Comparison of ENCODE assay signal across 9 mouse cellular contexts in the genomic region with DNA sequence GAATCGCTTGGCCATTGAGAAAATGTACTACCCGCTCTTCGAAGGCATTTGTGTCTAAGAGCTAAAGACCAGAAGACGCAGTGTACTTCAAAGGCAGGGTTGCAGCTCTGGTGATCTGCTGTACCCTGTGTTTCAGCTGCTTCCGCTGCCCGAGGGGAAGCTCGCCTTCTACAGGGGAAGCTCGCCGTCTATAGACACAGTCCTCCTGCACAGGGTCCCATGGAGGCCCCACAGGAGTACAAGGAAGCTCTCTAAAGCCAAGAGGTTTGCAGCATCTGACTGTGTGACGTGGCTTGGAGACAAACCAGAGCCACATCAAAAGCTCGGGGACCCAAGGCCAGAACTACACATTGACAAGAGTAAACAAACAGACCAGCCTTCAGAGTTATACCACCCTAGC.
A peak's percentile ranks its signal among the peaks of the same experiment; 100 is the strongest.
DNase-seq lines count a peak whose midpoint lies in the region; ATAC-seq and TF ChIP-seq lines count a peak whose summit lies in the region.
"Had no signal": no experiment of that assay in that cellular context is flagged by ENCODE, and none has a peak within 500 bp of the region (broad histone marks: within the 10 kb centered on the region; RNA-seq: fewer than 3 reads in every experiment).

No protein-coding gene starts in this region.

- peaks cover 20% of the 10 kb centered on the region for H3K4me1 ChIP-seq in embryonic facial prominence, embryonic 10.5 days
- peaks cover 13% of the 10 kb centered on the region for H3K4me1 ChIP-seq in hindbrain, embryonic 13.5 days (replicated peaks)
- peaks cover 9% of the 10 kb centered on the region; the same call in 1 of the 2 replicates for H3K4me1 ChIP-seq in lung, postnatal 0 days (ENCODE audit: insufficient read depth, low read depth, low read length)

- no peak for TF ChIP-seq EP300 in lung, postnatal 0 days (IDR thresholded peaks at IDR 0.05)

- DNase-seq in kidney, postnatal 14 days, result peak; percentile 21
- no peak for DNase-seq in kidney, adult 9 months
- peak; percentile 35 for DNase-seq in embryonic facial prominence, embryonic 10.5 days (ENCODE audit: low spot score)
- DNase-seq in lung, postnatal 0 days (ENCODE audit: low spot score), result peak; percentile 38
- no peak for DNase-seq in urinary bladder, postnatal 25 days (ENCODE audit: low spot score)
- DNase-seq in gastrocnemius, postnatal 10 days, result no peak

- 0 out of 2 replicates have a peak, but pooled peaks cover 4% of the 10 kb centered on the region for H3K36me3 ChIP-seq in embryonic facial prominence, embryonic 10.5 days (replicated peaks)
- no peaks in the 10 kb centered on the region for H3K36me3 ChIP-seq in hindbrain, embryonic 13.5 days
- H3K36me3 ChIP-seq in lung, postnatal 0 days (ENCODE audit: insufficient read depth, low read length), result no peaks in the 10 kb centered on the region
- H3K36me3 ChIP-seq: midbrain, embryonic 12.5 days had no signal

- no peaks in the 10 kb centered on the region for H3K27me3 ChIP-seq in embryonic facial prominence, embryonic 10.5 days (replicated peaks; ENCODE audit: low read depth, poor library complexity, severe bottlenecking)
- H3K27me3 ChIP-seq in hindbrain, embryonic 13.5 days, result no peaks in the 10 kb centered on the region
- H3K27me3 ChIP-seq in lung, postnatal 0 days (replicated peaks; ENCODE audit: insufficient read depth, low read length), result no peaks in the 10 kb centered on the region
- H3K27me3 ChIP-seq: midbrain, embryonic 12.5 days had no signal

- H3K27ac ChIP-seq in embryonic facial prominence, embryonic 10.5 days (replicated peaks), result peak overlapping the region; percentile 77
- peak overlapping the region; percentile 60 for H3K27ac ChIP-seq in hindbrain, embryonic 13.5 days
- H3K27ac ChIP-seq in lung, postnatal 0 days (ENCODE audit: low read length), result peak overlapping the region; percentile 78

- H3K4me3 ChIP-seq in embryonic facial prominence, embryonic 10.5 days, result 0 out of 2 replicates have a peak overlapping the region, but pooled peaks have one; percentile 23
- no peak overlapping the region for H3K4me3 ChIP-seq in hindbrain, embryonic 13.5 days
- no peak overlapping the region; the same call in 1 of the 2 replicates for H3K4me3 ChIP-seq in lung, postnatal 0 days (ENCODE audit: low read depth, low read length)
- H3K4me3 ChIP-seq: midbrain, embryonic 12.5 days had no signal

- H3K4me2 ChIP-seq in hindbrain, embryonic 13.5 days, result no peak overlapping the region
- H3K4me2 ChIP-seq in lung, postnatal 0 days (replicated peaks; ENCODE audit: low read depth, low read length), result peak overlapping the region; percentile 31
- H3K4me2 ChIP-seq: midbrain, embryonic 12.5 days had no signal

- no peak overlapping the region for H3K9ac ChIP-seq in hindbrain, embryonic 13.5 days
- no peak overlapping the region for H3K9ac ChIP-seq in lung, postnatal 0 days (replicated peaks; ENCODE audit: low read depth)
- H3K9ac ChIP-seq: midbrain, embryonic 12.5 days had no signal

- WGBS in embryonic facial prominence, embryonic 10.5 days, result 55% methylated on average over 11 of the region's 11 CpGs
- 68% methylated on average over 11 of the region's 11 CpGs for WGBS in hindbrain, embryonic 13.5 days
- 23% methylated on average over 11 of the region's 11 CpGs for WGBS in lung, postnatal 0 days

- no peak for TF ChIP-seq CTCF in lung, postnatal 0 days (IDR thresholded peaks at IDR 0.05)

- peaks cover 17% of the 10 kb centered on the region for H3K9me3 ChIP-seq in embryonic facial prominence, embryonic 10.5 days
- peaks cover 9% of the 10 kb centered on the region for H3K9me3 ChIP-seq in hindbrain, embryonic 13.5 days
- no peaks in the 10 kb centered on the region for H3K9me3 ChIP-seq in lung, postnatal 0 days (ENCODE audit: low read length)

- no peak for ATAC-seq in hindbrain, embryonic 13.5 days (ENCODE audit: low FRiP score)
- peak; percentile 67 for ATAC-seq in lung, postnatal 0 days
- no peak for ATAC-seq in erythroblast, adult 5-6 weeks (replicated peaks; ENCODE audit: low FRiP score, poor library complexity, severe bottlenecking)

Comparison
In these comparisons a context has a peak if more than half of its experiments do, and no peak if none do; other contexts are left out.
1. DNase-seq: peak in kidney, postnatal 14 days (single experiment), embryonic facial prominence, embryonic 10.5 days (single experiment) and lung, postnatal 0 days (single experiment); none in kidney, adult 9 months (single experiment), urinary bladder, postnatal 25 days (single experiment) and gastrocnemius, postnatal 10 days (single experiment).
2. Peak in every context shown above with its lines, with median percentiles within 50 percentile points of each other: H3K27ac ChIP-seq.